Mouse (Mus musculus) v-Abl transformed pro-B cells (cell line): ENCODE measurements around the gene Vldlr.

Experiments used
- in situ Hi-C, 2 experiments: fragments of 400-800 bp; cut with MboI; formaldehyde crosslinking; loops; one replicate each; pipeline ENCODE4 v1.15.1; 2025; ENCODE audit not compliant: unreplicated experiment in 2 of 2

Gene Vldlr

GRCm38 (mm10) chr19:27216318-27216717 lies at the start of gene Vldlr:
Gene Vldlr (plus strand): TSS chr19:27216484.
- in situ Hi-C loops: no loop called here

DNA sequence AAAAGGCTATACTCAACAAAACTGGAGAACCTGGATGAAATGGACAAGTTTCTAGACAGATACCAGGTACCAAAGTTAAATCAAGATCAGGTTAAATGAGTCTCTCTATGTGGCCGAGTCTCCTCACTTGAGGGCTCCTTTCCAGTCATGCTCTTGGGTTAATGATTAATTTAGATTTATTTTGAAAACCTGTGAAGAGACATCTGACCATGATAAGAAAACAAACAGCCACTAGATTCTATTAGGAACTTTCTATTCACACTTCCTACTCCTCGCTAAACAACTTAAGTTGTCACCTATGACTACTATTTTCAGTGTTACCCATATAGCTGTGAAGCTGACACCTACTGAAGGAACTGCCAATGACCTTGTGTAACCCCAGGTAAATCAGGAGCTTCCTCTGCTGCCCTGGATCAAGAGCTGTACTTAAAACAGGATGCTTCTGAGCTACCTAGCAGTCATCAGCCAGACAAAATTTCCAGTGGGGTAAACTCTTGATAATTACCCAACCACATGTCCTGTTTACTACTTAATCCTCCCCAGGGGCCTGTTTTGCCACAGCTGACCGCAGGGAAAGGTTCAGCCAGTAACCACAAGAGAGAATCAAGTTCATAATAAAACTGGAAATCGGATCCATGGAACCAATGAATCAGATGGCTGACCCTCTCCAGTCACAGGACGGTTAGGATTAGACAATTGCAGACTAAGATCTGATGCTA lies 48.5 kb upstream of the Vldlr start:
- in situ Hi-C loops: no loop called here

- in situ Hi-C loops: no loop called here
Observed at GRCm38 (mm10) chr19:27173836-27174235, 42.4 kb upstream of the Vldlr start.

- in situ Hi-C loops: no loop called here
Observed at GRCm38 (mm10) chr19:27175617-27176016, 40.7 kb upstream of the Vldlr start.

- in situ Hi-C loops: no loop called here
Observed at GRCm38 (mm10) chr19:27176558-27176957, 39.7 kb upstream of the Vldlr start.

DNA sequence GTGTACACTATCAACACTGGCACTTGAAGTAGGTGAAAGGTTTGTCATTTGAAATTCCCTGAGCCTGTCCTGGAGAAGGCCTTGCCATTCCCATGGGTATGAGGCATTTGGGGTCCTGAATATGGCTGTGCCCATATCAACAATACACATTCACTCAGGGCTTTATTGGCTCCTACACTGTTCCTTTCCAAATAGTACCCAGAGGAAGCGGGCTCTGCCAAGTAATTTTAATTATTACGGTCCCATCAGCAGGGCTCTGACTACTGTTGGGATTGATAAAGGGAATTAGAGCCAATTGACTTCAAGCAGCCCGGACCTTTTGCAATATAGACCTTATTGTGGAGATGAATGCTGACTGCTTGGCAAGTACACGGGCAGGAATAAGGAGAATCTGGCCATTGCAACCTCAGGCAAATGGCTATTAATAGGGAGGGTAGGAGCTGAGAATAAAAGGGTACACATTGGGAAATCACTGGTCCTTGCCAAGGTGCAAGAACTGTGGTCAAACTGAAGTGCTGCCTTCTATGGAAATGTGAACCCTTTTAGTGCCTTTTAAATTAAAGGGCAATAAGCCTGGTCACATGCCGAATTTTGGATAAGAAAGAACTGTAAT lies 38.0 kb upstream of the Vldlr start:
- in situ Hi-C loops: no loop called here

GRCm38 (mm10) chr19:27180351-27181122 lies 35.7 kb upstream of the Vldlr start:
- in situ Hi-C loops: no loop called here

- in situ Hi-C loops: no loop called here
Observed at GRCm38 (mm10) chr19:27183511-27183910, 32.8 kb upstream of the Vldlr start.

- in situ Hi-C loops: no loop called here
Observed at GRCm38 (mm10) chr19:27203711-27204238, 12.5 kb upstream of the Vldlr start.

DNA sequence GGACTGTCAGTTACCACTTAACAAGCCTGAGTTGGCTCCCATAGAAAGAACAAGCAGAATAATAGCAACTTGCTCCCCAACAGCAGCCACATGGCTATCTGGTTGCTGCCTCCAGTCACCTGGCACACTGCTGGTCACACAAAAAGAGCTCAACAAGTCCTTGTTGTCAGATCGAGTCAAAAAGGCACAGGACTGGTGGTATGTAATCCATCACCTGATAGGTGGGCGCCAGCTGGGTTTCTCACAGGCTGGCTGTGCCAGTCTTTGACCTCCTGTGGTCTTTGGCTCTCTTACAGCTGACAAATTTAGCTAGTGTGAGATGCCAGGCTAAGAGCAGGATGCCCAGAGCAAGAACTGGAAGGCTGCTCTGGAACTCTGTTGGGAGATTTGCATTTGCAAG lies 5.3 kb upstream of the Vldlr start:
- in situ Hi-C loops: no loop called here

GRCm38 (mm10) chr19:27215596-27215995 lies 688 bp upstream of the Vldlr start:
- in situ Hi-C loops: no loop called here

DNA sequence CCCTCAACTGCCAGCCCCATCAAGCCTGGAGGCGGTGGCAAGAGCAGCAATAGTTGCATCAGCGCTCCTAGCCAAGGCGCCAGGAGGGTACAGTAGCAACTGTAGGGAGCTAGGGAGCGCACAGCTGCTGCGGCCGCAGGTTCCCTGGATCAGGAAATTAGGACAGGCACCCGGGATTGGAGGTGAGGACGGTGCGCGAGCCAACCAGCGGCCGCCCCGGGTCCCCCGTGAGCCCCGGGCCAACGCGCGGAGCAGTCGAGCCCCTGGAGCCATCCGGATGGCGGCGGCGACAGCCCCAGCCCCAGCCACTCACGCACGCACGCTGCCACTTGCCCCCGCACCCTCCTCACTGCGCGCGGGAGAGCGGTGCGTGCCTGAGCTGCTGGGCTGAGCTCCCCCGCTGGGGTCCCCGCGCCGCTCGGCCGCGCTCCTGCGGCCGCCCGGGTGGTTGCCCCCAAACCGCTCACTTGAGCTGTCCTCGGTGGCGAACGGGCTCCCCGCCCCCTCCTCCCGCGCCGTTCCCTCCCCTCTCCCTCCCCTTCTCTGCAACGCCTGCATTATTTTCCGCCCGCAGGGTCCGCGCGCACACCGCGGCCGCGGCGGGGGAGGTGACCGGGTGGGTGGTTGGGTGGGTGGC lies 601 bp downstream of the Vldlr start:
- in situ Hi-C loops: no loop called here

DNA sequence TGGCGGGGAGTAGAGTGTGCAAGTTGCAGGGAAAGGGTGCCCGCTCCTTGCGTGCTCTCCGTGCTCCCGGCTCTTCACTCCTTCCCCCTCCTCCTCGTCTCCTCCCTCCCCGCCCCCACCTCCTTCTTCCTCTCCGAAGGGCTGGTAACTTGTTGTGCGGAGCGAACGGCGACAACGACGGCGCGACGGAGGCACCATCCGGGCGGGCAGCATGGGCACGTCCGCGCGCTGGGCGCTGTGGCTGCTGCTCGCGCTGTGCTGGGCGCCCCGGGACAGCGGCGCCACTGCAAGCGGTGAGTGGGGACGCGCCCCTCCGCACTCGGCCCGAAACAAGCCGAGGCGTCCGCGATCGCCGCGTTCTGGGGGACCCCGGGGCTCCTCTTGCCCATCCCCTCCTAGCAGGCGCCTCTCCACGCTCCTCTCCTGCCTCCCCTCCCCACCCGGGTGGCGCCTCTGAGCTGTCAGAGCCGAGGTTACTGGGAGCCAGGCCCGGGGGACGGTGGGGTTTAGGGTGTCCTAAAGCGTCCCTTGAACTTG lies 1.2 kb downstream of the Vldlr start:
- in situ Hi-C loops: no loop called here

GRCm38 (mm10) chr19:27217941-27218411 lies 1.7 kb downstream of the Vldlr start:
- in situ Hi-C loops: no loop called here

DNA sequence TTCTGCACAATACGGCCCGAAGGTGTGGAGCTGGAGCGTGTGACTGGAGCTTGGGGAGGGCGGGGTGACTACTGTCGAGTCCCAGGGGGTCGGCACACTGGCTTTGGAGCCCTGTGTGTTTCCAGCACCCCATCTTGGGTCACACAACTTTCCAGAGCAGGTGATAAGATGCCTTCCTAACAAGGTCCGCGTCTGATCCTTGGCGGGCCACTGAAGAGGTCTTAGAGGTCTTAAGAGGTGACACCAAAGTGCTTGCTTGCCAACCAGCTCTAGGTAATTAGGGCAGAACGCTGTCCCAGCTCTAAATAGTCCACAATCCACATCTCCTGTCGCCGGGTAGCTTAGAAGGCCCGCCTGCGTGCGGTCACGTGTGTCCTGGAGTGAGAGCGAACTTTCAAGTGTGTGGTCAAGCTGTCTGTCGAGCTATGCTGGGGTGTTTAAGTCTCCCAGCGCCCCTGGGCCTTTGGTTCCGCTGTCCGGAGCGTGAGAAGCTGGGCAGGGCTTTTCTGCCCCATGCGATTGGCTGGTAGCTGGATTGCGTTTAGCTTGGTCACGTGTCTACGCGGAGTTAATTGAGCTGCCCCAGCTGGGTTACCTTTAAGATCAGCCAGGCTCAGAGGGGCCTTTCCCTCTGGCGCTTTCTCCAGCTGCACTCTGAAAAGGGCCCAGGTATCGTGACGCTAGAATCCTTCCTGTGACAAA lies 2.4 kb downstream of the Vldlr start:
- in situ Hi-C loops: no loop called here

DNA sequence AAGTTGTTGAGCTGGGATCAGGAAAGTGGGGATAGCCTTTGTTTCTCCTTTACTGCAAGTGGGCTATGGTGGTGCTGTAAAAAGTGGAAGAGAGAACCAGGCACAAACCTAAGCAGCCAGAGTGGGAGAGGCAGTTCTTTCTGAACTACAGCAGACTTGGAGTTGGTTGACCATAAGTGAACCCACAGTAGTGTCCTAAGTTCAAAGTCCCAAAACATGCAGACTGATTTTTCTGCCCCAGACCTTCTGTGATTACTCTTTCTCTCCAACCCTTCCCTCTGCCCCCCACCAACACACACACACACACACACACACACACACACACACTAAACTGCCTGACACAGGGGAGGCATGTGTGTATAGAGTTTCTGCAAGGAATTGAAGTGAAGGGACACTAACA lies 3.3 kb downstream of the Vldlr start:
- in situ Hi-C loops: no loop called here

GRCm38 (mm10) chr19:27223046-27223445 lies 6.8 kb downstream of the Vldlr start:
- in situ Hi-C loops: no loop called here

- in situ Hi-C loops: no loop called here
Observed at GRCm38 (mm10) chr19:27224356-27224755, 8.1 kb downstream of the Vldlr start.

DNA sequence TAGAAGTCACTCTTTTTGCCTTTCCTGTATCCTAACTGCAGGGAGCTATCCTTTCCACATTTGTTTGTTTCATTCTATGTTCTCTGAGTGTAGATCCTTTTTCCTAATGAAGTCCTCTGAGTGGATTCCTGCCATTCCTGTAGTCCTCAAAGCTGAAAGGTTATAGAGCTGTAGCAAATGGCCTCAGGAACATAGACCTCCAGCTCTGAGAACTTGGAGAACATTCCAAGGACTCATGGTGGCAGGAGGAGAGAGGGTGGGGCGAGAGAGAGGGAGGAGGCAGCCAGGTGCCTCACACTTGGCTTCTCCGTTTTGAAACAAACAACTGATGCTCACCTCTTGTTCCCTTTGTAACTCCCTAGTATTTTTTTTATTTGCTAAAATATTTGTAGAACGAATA lies 10.3 kb downstream of the Vldlr start:
- in situ Hi-C loops: no loop called here

DNA sequence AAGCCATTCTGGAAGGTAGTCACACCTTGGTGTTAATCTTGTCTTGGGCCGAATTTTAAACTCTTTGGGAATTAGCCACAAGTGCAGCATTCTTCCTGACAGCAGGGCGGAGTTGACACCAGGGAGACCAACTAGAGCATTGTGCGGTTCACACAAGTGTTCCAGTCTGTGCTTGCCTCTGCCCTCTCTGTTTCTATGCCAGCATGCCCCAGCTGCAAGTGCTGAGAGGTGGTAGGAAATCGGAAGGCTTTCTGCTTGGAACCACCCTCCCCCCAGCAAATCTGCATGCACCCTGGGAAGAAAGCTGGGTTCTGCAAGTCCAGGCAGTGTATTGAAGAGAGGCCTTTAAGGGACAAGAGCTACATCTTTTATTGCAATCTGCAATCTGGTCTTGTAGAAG lies 10.8 kb downstream of the Vldlr start:
- in situ Hi-C loops: no loop called here
